Mouse (Mus musculus): ENCODE results near the gene Wwc2. TPM values are rescaled to one million over a fixed set of nuclear protein-coding genes. Genes with fewer than 3 reads are reported as not detected.

Gene Wwc2
- total RNA-seq, 4 experiments from 2014 or later = 23.4 to 25.9 (median 24.6) TPM

- no peak for DNase-seq (ENCODE audit: low spot score in 2 of 2)
Observed at GRCm38 (mm10) chr8:47905256-47905655, 85.5 kb downstream of the Wwc2 start.

- DNase-seq (ENCODE audit: low spot score in 2 of 2) = no peak
Observed at GRCm38 (mm10) chr8:47904004-47904403, 86.7 kb downstream of the Wwc2 start.

- no peak for DNase-seq (ENCODE audit: low spot score in 2 of 2)
Observed at GRCm38 (mm10) chr8:47902704-47903103, 88.0 kb downstream of the Wwc2 start.

GRCm38 (mm10) chr8:47900361-47900760 is 90.4 kb downstream of the Wwc2 start:
- no peak for DNase-seq (ENCODE audit: low spot score in 2 of 2)

GRCm38 (mm10) chr8:47899891-47900290 is 90.8 kb downstream of the Wwc2 start:
- DNase-seq (ENCODE audit: low spot score in 2 of 2) = no peak

GRCm38 (mm10) chr8:47892419-47892818 is 98.3 kb downstream of the Wwc2 start:
- DNase-seq (ENCODE audit: low spot score in 2 of 2) = no peak

- no peak for DNase-seq (ENCODE audit: low spot score in 2 of 2)
Observed at GRCm38 (mm10) chr8:47891641-47892040, 99.1 kb downstream of the Wwc2 start.

- no peak for DNase-seq (ENCODE audit: low spot score in 2 of 2)
Observed at GRCm38 (mm10) chr8:47890814-47891210, 99.9 kb downstream of the Wwc2 start.

- peak in 1 of 2 experiments; percentile 12 for DNase-seq (ENCODE audit: low spot score in 2 of 2)
Observed at GRCm38 (mm10) chr8:47889936-47890813, 100.5 kb downstream of the Wwc2 start.

- no peak for DNase-seq (ENCODE audit: low spot score in 2 of 2)
Observed at GRCm38 (mm10) chr8:47888841-47889570, 101.7 kb downstream of the Wwc2 start.

GRCm38 (mm10) chr8:47884306-47884705 is 106.4 kb downstream of the Wwc2 start:
- no peak for DNase-seq (ENCODE audit: low spot score in 2 of 2)

- DNase-seq (ENCODE audit: low spot score in 2 of 2) = no peak
Observed at GRCm38 (mm10) chr8:47883739-47884138, 107.0 kb downstream of the Wwc2 start.

GRCm38 (mm10) chr8:47878516-47878915 is 112.2 kb downstream of the Wwc2 start:
- no peak for DNase-seq (ENCODE audit: low spot score in 2 of 2)

GRCm38 (mm10) chr8:47875865-47876264 is 114.9 kb downstream of the Wwc2 start:
- DNase-seq (ENCODE audit: low spot score in 2 of 2) = no peak

GRCm38 (mm10) chr8:47874497-47875178 is 116.1 kb downstream of the Wwc2 start:
- no peak for DNase-seq (ENCODE audit: low spot score in 2 of 2)

- no peak for DNase-seq (ENCODE audit: low spot score in 2 of 2)
Observed at GRCm38 (mm10) chr8:47872361-47873107, 118.2 kb downstream of the Wwc2 start.

GRCm38 (mm10) chr8:47867067-47867466 is 123.7 kb downstream of the Wwc2 start:
- DNase-seq (ENCODE audit: low spot score in 2 of 2) = peak; percentile 63 to 89

- DNase-seq (ENCODE audit: low spot score in 2 of 2) = no peak
Observed at GRCm38 (mm10) chr8:47866568-47866967, 124.2 kb downstream of the Wwc2 start.

GRCm38 (mm10) chr8:47859259-47859658 is 131.5 kb downstream of the Wwc2 start:
- no peak for DNase-seq (ENCODE audit: low spot score in 2 of 2)

GRCm38 (mm10) chr8:47853356-47853755 is 137.4 kb downstream of the Wwc2 start:
- no peak for DNase-seq (ENCODE audit: low spot score in 2 of 2)

GRCm38 (mm10) chr8:47852737-47853136 is 138.0 kb downstream of the Wwc2 start:
- no peak for DNase-seq (ENCODE audit: low spot score in 2 of 2)

Measured in layer of hippocampus, adult 8-10 months (tissue).